Mouse (Mus musculus) heart, postnatal 36 days (tissue): ENCODE results near the gene Cops2. TPM values are rescaled to one million over a fixed set of nuclear protein-coding genes. Genes with fewer than 3 reads are reported as not detected.

Source experiments
- DNase-seq, 2 experiments: peaks; one replicate each; pipeline ENCODE4 v3.0.0; 2021 to 2022
- intact Hi-C: fragments of 180-260 bp; cut with DNase I; formaldehyde crosslinking; loops from one replicate; pipeline ENCODE4 v1.15.1; 2025
- total RNA-seq, 2 experiments: library from RNA; stranded (reverse); gene quantifications; 2 replicates each; pipeline ENCODE4 v1.2.3; 2021

Cops2 gene
- total RNA-seq: 10 to 100 TPM; 86.5 to 91.6 TPM

DNA sequence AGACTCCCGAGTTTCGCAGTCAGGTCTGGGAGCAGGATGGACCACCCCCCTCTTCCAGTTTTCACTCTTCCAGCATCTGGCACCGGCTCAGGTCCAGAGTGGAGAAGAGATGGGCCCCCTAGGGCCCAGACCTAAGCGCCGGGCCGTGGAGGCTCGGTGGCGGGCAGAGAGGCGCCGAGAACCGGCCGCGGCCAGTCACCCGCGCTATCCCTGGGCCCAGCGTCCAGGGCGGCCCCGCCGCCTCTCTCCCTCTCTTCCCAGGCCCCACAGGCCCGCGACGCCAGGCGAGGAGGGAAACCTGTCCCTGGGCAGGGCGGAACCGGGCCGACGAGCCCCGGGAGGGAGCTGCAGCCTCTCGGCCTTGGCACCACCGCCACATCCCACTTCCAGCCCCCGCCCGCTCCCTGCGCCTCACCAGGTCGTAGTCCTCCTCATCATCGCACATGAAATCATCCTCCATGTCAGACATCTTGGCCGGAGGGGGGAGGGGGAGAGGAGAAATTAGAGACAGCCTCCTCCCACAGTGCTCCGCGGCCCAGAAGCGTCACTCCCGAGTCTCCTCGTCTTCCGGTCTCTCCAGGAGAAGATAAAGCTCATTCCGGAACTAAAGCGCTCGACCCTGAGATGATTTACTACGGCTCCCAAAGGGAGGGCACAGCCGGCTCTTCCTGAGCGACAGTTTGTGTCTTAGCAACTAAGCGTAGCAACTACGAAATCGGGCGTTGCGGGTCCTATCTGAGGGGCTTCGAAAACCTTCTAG lies at the start of gene Cops2, which contains the start of gene Galk2:
Gene Cops2, minus strand, starts transcription at position 619 of the 760 bp plus-strand sequence.
Gene Galk2, plus strand, starts transcription at position 589 of the 760 bp plus-strand sequence.
- DNase-seq: peak; percentile 88 to 89
- intact Hi-C loops: loop anchor here (1.0 to 10.0 kb wide), 3 partner anchors 76 to 294 kb away; partner anchors contain the start of genes Dtwd1, Fam227b and Secisbp2l

DNA sequence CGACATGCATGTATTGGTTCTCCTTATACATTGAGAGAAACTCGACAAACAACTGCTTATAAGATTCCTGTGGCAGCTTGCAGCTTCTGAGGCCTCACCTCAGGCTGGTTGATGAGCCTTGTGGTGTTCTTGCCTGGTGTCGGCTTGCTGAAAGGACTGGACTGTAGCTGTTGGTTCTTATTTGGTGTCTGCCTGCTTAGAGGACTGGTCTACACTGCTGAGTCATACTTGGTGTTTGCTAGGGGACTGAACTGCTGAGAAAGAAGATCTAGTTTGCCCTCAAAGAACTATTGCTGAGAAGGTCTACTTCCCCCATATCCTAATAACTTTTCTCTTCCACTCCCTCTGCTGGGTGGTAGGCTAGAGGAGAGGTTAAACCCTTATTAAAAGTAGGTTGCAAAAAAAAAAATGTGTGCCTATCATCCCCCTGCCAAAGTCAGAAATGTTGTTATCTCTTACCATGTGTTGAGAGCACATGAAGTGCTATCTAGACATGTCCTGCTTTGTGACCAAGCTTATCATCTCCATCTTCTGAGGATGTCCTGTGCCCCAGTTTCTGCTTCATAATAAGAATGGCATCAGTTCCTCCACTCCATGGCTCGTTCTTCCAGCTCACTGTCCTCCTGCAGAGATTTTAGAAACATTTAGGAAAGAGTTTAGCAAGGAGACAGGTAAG lies 48.8 kb upstream of the Cops2 start:
- intact Hi-C loops: no loop called here
- DNase-seq: no peak

DNA sequence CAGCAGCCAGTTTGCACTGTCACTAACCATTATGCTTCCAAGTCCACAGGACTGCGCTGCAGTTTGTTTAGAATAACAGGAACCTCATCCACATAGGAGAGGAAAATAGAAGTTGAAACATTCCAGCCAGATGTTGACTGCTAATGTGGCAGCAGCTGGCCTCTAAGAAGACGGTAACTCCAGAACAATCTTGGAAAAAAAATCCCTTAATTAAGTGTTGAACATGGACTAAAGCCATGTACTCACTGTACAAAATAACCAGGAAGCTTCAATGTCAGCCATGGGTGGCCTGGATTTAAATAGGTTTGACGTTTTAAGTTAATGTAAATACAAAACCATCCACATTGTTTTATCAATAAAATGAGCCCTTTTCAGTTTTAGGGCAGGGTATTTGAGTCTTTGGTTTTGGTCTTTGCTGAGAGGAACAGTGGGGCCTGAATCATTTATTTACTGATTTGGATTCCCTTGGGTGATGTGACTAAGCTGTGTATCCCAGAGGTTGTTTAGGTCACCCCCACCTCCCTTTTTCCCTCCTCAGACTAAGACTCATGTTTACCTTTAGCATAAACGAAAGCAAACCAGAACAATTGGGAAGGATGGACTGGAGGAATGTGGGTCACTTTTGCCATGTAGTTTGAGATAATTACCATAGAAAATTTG lies 47.6 kb upstream of the Cops2 start:
- intact Hi-C loops: no loop called here
- no peak for DNase-seq

GRCm38 (mm10) chr2:125901426-125901825 lies 42.5 kb upstream of the Cops2 start:
- DNase-seq: no peak
- intact Hi-C loops: no loop called here

DNA sequence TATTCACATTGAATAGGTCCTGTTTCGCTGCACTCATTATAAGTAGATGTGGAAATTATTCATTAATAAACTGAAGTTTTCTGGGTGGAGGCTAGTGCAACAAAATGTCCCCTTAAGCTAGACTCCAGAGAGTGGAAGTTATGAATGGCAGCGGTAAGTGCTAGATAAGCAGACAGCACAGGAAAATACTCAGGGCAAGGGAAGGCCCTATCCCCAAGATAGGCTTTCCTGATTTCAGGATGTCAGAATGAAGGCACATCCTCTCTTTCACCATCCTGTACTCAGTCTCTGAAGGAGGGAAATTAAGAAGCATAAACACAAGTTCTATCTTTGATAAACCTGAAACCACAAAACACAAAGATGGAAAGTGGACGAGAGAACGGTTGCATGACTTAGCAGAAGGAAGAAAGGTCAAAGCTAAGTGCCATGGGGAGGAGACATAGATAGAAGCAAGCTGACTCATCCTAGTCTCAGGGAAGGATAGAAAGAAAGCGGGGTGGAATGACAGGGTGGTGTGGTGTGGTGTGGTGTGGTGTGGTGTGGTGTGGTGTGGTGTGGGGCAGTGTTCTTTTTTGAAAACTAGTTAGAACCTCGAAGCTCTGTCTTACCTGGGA lies 42.0 kb upstream of the Cops2 start:
- intact Hi-C loops: no loop called here
- no peak for DNase-seq

- intact Hi-C loops: no loop called here
- DNase-seq: no peak
Measured at GRCm38 (mm10) chr2:125896355-125896754, 37.4 kb upstream of the Cops2 start.

DNA sequence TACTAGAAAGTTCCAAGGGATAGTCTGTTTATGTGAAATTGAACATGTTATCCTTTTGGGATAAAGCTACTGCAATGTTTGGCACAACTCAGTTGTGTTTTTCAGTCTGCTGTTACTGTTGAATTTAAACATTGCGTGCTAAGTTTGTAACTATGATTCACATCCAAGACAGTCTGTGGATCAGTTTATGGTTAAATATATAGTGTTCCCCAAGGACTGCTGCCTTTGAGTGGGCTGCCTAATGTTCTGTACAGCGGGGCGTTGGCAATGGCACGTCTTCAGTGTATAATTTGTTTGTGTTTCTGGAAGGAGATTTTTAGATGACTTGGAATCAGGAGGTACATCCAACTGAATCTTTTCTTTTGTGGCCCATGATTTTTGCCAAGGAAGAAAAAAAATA lies 36.2 kb upstream of the Cops2 start:
- intact Hi-C loops: loop anchor here (2.0 kb wide), 1 partner anchor 626 kb away; no protein-coding TSS in a partner anchor
- no peak for DNase-seq

DNA sequence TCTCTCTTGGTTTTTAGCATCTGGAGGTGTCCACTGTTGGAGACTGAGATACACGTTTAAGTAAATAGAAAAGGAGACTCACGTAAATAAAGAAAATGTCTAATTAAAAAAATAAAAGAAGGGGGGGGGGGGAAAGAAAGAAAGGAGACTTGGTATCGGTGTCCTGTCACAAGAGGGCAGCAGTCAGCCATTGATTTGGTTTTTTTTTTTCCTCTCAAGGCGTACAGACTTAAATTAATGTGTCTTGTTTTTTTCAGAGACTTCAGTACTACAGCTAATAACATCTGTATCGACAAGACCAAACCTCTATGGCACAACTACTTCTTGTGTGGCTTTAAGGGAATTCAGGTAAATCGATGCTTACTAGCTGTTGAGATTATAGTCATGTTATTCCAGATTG lies 34.2 kb upstream of the Cops2 start:
- intact Hi-C loops: loop anchor here (1.0 to 5.0 kb wide), 3 partner anchors 354 to 536 kb away; no protein-coding TSS in a partner anchor
- peak; percentile 27 to 49 for DNase-seq

GRCm38 (mm10) chr2:125885891-125886576 lies 27.1 kb upstream of the Cops2 start:
- intact Hi-C loops: no loop called here

DNA sequence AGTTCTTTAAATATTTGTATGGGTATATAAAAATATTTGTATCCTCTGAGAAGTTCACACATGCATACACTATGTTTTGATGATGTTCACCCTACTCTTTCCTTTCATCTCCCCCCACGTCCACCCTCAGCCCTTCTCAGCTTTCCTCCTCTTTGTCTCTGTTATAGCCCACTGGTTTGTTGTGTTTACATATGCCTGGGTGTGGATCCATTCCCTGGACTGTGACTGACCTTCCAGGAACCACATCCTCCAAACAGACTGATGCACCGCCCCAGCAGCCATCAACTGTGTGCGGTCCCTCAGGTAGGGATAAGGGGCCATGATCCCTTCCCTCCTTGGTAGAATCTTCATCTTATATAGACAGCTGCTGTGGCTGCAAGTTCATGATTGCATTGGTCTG lies 11.2 kb upstream of the Cops2 start:
- no peak for DNase-seq
- intact Hi-C loops: no loop called here

More at GRCm38 (mm10) chr2:125885891-125886576, 27.1 kb upstream of the Cops2 start:
- no peak for DNase-seq

DNA sequence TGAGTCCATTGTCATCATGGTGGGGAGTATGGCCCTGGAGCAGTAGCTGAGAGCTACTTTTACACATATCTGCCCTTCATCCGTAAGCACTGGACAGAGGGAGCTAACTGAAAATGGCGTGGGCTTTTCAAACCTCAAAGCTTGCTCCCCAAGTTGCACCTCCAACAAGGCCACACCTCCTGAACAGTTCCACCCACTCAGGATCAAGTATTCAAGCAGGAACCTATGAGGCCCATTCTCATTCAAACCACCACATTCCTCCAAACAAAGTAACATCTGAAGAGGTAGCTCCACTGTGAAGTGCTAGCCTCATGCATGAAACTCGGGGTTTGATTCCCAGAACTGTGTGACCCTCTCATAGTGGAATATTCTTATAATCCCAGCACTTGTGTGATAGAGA lies 9.4 kb upstream of the Cops2 start:
- no peak for DNase-seq
- intact Hi-C loops: no loop called here

GRCm38 (mm10) chr2:125866058-125866740 lies 7.3 kb upstream of the Cops2 start:
- intact Hi-C loops: no loop called here
- peak; percentile 52 to 54 for DNase-seq

DNA sequence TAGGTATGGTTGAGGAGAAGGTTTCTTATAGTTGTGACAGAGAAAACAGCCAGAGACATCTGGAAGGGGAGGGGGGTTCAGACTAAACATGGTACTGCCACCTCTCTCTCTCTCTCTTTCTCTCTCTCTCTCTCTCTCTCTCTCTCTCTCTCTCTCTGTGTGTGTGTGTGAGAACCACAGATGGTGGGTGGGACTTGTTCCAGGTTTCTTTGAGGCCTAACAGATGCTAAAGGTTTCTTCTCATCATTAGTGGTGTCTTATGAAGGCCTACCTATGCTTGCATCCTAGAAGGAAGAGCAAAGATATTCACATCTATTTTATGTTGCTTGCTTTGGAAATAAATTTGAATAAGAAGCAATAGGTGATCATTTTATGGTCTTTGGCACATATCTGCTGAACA lies 6.6 kb upstream of the Cops2 start:
- intact Hi-C loops: no loop called here

DNA sequence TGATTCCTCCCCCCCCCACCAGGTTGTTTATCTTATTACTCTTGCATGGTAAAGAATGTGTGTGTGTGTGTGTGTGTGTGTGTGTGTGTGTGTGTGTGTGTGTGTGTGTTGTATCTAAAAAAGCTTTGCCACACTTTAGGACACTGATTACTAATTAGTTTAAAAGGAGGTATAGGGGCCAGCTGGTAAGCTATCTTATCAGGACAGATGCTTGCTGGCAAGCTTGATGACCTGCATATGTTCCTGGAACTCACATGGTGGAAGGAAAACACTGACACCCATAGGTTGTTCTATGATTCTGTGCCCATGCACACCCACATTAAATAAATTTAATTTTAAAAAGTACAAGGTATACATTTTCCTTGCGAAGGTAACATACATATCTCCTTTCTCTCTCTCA lies 5.6 kb upstream of the Cops2 start:
- intact Hi-C loops: no loop called here
- no peak for DNase-seq

More for the DNA sequence above, 6.6 kb upstream of the Cops2 start:
- no peak for DNase-seq

GRCm38 (mm10) chr2:125863799-125864198 lies 4.9 kb upstream of the Cops2 start:
- no peak for DNase-seq
- intact Hi-C loops: no loop called here

GRCm38 (mm10) chr2:125857707-125858106 lies 1.2 kb downstream of the Cops2 start:
- DNase-seq: no peak
- intact Hi-C loops: loop anchor here (2.0 to 10.0 kb wide), 2 partner anchors 75 to 203 kb away; partner anchors contain the start of gene Secisbp2l

DNA sequence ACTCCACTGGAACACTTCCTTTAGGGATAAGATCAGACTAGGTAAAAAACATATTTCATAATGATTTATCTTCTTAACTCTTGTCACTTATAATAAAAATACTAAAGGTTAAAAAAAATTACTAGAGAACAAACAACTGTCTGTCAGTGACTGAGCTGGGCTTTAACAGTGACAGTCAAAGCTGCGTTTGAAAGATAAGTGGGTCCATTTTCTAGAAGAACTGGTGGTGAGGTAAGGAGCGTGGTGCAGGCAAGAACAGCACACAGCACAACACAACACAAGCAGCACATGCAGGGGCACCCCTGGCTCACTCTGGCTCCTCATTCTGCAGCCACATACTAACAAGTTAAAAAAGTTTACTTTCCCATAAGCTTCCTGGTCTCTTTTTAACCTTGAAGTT lies 7.7 kb downstream of the Cops2 start:
- intact Hi-C loops: loop anchor here (10.0 kb wide), 1 partner anchor 196 kb away; no protein-coding TSS in a partner anchor
- DNase-seq: no peak

DNA sequence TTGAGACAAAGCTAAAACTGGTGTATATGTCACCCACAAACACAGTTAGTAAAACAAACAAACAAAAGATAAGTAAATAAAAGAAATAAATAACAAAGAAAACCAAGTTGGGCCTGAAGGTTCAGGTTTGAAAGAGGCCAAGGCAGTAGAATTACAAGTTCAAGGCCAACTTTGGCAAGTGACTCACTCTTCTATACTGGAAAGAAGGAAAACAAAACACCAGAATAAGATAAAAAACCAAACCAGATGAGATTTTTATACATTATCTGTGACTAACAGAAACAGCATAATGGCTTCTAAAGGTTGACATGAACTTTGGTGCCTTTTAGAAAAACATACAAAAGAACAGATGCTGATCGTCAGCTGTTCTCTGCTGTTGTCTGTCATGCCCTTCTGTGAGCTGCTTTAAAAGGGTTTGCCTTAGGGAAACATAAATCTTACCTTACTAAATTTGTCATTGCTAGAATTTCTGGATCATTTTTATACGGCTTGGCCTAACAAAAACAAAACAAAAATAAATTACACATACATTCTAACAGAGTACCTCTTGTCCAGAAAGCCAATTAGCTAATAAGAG lies 20.1 kb downstream of the Cops2 start:
- intact Hi-C loops: no loop called here
- no peak for DNase-seq

- DNase-seq: no peak
- intact Hi-C loops: no loop called here
Measured at GRCm38 (mm10) chr2:125838091-125838490, 20.8 kb downstream of the Cops2 start.
